In genomic region chr3:48911758-48912157, GRCm38 (mm10) we compare ENCODE assay signal across 22 mouse cellular contexts.
DNase-seq lines count a peak whose midpoint lies in the region; ATAC-seq and TF ChIP-seq lines count a peak whose summit lies in the region.
"Had no signal": no experiment of that assay in that cellular context is flagged by ENCODE, and none has a peak within 500 bp of the region (broad histone marks: within the 10 kb centered on the region; RNA-seq: fewer than 3 reads in every experiment).

No protein-coding gene starts in this region.

- no peak overlapping the region for H3K4me3 ChIP-seq in forebrain, postnatal 0 days (ENCODE audit: low read depth, low read length)
- H3K4me3 ChIP-seq in forebrain, embryonic 14.5 days (ENCODE audit: low read depth, low read length): no peak overlapping the region
- no peak overlapping the region for H3K4me3 ChIP-seq in layer of hippocampus, adult 2 months
- H3K4me3 ChIP-seq in MEL (ENCODE audit: control insufficient read depth in 1 of 2, insufficient read depth in 1 of 2, low read depth in 2 of 2, low read length in 2 of 2): no peak overlapping the region
- no peak overlapping the region for H3K4me3 ChIP-seq in forebrain, embryonic 11.5 days (ENCODE audit: low read depth, low read length)
- H3K4me3 ChIP-seq: forebrain, embryonic 15.5 days; hindbrain, embryonic 13.5 days; stomach, embryonic 15.5 days had no signal

- H3K36me3 ChIP-seq in forebrain, postnatal 0 days (ENCODE audit: insufficient read depth): no peaks in the 10 kb centered on the region
- no peaks in the 10 kb centered on the region for H3K36me3 ChIP-seq in forebrain, embryonic 14.5 days (ENCODE audit: control insufficient read depth, insufficient read depth, low read length)
- no peaks in the 10 kb centered on the region for H3K36me3 ChIP-seq in MEL (ENCODE audit: control insufficient read depth in 1 of 2, insufficient read depth in 2 of 2, low read length in 2 of 2)
- no peaks in the 10 kb centered on the region for H3K36me3 ChIP-seq in forebrain, embryonic 11.5 days (ENCODE audit: control insufficient read depth, insufficient read depth, low read length)
- H3K36me3 ChIP-seq: forebrain, embryonic 15.5 days; G1E; hindbrain, embryonic 13.5 days; stomach, embryonic 15.5 days had no signal

- no peak for TF ChIP-seq POLR2A in MEL (IDR thresholded peaks at IDR 0.05; ENCODE audit: control insufficient read depth in 1 of 2, insufficient read depth in 1 of 2, low read depth in 1 of 2, low read length in 2 of 2, poor library complexity in 1 of 2)

- no peak for TF ChIP-seq EP300 in MEL (IDR thresholded peaks at IDR 0.05; ENCODE audit: low read depth in 1 of 2, low read length in 2 of 2)

- DNase-seq in forebrain, postnatal 0 days: no peak
- DNase-seq in forebrain, embryonic 14.5 days (ENCODE audit: low spot score): no peak
- no peak for DNase-seq in layer of hippocampus, adult 2 months (ENCODE audit: low spot score in 2 of 2)
- DNase-seq in layer of hippocampus, postnatal 25 days (ENCODE audit: extremely low spot score in 1 of 2, low spot score in 1 of 2): no peak
- peak; percentile 29 for DNase-seq in MEL (ENCODE audit: low read depth, low spot score)
- peak; percentile 0 for DNase-seq in c-Kit-positive CD71-positive TER-119-negative erythroid progenitor cells, embryonic 14.5 days (ENCODE audit: low read depth)
- no peak for DNase-seq in frontal cortex, postnatal 25 days (ENCODE audit: low spot score in 2 of 2)
- no peak for DNase-seq in forebrain, embryonic 11.5 days (ENCODE audit: low spot score)
- DNase-seq: adrenal gland, postnatal 25 days; cerebellum, adult 9-11 months; heart, adult 18-20 months; heart, postnatal 10 days; kidney, adult 11 months; kidney, postnatal 4 days; liver; lung, adult 18-20 months; spleen, adult 18-20 months had no signal

- no peaks in the 10 kb centered on the region for H3K9me3 ChIP-seq in forebrain, postnatal 0 days (ENCODE audit: low read length)
- no peaks in the 10 kb centered on the region for H3K9me3 ChIP-seq in forebrain, embryonic 14.5 days (replicated peaks; ENCODE audit: control insufficient read depth, low read length)
- no peaks in the 10 kb centered on the region for H3K9me3 ChIP-seq in MEL (replicated peaks; ENCODE audit: insufficient read depth, low read length)
- no peaks in the 10 kb centered on the region for H3K9me3 ChIP-seq in forebrain, embryonic 11.5 days (ENCODE audit: control insufficient read depth, low read length)
- H3K9me3 ChIP-seq: forebrain, embryonic 15.5 days; G1E; hindbrain, embryonic 13.5 days; stomach, embryonic 15.5 days had no signal

- TF ChIP-seq RAD21 in MEL (IDR thresholded peaks at IDR 0.05; ENCODE audit: low read depth, low read length): peak; percentile 16

- H3K27me3 ChIP-seq in forebrain, postnatal 0 days (ENCODE audit: insufficient read depth, low read length): no peaks in the 10 kb centered on the region
- H3K27me3 ChIP-seq in forebrain, embryonic 14.5 days (replicated peaks; ENCODE audit: control insufficient read depth, insufficient read depth, low read length): no peaks in the 10 kb centered on the region
- H3K27me3 ChIP-seq in MEL (ENCODE audit: control insufficient read depth in 1 of 2, insufficient read depth in 2 of 2, low read length in 2 of 2): no peaks in the 10 kb centered on the region
- H3K27me3 ChIP-seq in forebrain, embryonic 11.5 days (ENCODE audit: control insufficient read depth, insufficient read depth, low read length): no peaks in the 10 kb centered on the region
- H3K27me3 ChIP-seq: forebrain, embryonic 15.5 days; hindbrain, embryonic 13.5 days; stomach, embryonic 15.5 days had no signal

- no peak for ATAC-seq in forebrain, postnatal 0 days
- ATAC-seq in forebrain, embryonic 14.5 days: no peak
- no peak for ATAC-seq in forebrain, embryonic 11.5 days (replicated peaks; ENCODE audit: low FRiP score)
- ATAC-seq: forebrain, embryonic 15.5 days; midbrain, embryonic 16.5 days had no signal

- H3K9ac ChIP-seq in forebrain, postnatal 0 days: no peak overlapping the region
- H3K9ac ChIP-seq in forebrain, embryonic 14.5 days (ENCODE audit: low read length): no peak overlapping the region
- no peak overlapping the region for H3K9ac ChIP-seq in MEL (ENCODE audit: control insufficient read depth, low read depth, low read length, poor library complexity, severe bottlenecking)
- no peak overlapping the region for H3K9ac ChIP-seq in forebrain, embryonic 11.5 days (ENCODE audit: low read length)
- H3K9ac ChIP-seq: forebrain, embryonic 15.5 days; hindbrain, embryonic 13.5 days; stomach, embryonic 15.5 days had no signal

- 60% methylated on average over 2 of the region's 2 CpGs for WGBS in forebrain, postnatal 0 days
- 66% methylated on average over 2 of the region's 2 CpGs for WGBS in forebrain, embryonic 14.5 days
- WGBS in forebrain, embryonic 11.5 days: 66% methylated on average over 2 of the region's 2 CpGs

- H3K4me1 ChIP-seq in forebrain, postnatal 0 days (ENCODE audit: insufficient read depth): no peaks in the 10 kb centered on the region
- no peaks in the 10 kb centered on the region for H3K4me1 ChIP-seq in forebrain, embryonic 14.5 days (ENCODE audit: control insufficient read depth, insufficient read depth, low read length)
- H3K4me1 ChIP-seq in MEL (ENCODE audit: control insufficient read depth in 1 of 2, insufficient read depth in 2 of 2, low read length in 2 of 2): no peaks in the 10 kb centered on the region
- H3K4me1 ChIP-seq in forebrain, embryonic 11.5 days (replicated peaks; ENCODE audit: control insufficient read depth, insufficient read depth, low read length): no peaks in the 10 kb centered on the region
- H3K4me1 ChIP-seq: forebrain, embryonic 15.5 days; hindbrain, embryonic 13.5 days; stomach, embryonic 15.5 days had no signal

- TF ChIP-seq CTCF in forebrain, postnatal 0 days (IDR thresholded peaks at IDR 0.05; ENCODE audit: low read depth): peak; percentile 37
- peak; percentile 63 for TF ChIP-seq CTCF in layer of hippocampus, adult 2 months (conservative IDR thresholded peaks at IDR 0.05)
- TF ChIP-seq CTCF in MEL (IDR thresholded peaks at IDR 0.05 in 2 of 3, conservative IDR thresholded peaks at IDR 0.05 in 1 of 3; ENCODE audit: control insufficient read depth in 1 of 3, insufficient read depth in 1 of 3, low read depth in 2 of 3, low read length in 3 of 3, poor library complexity in 1 of 3, severe bottlenecking in 1 of 3): peak; percentile 17 to 50 (median 33); a peak in 3 of 6 replicates

- H3K27ac ChIP-seq in forebrain, postnatal 0 days (ENCODE audit: low read depth, low read length): no peak overlapping the region
- no peak overlapping the region for H3K27ac ChIP-seq in forebrain, embryonic 14.5 days (ENCODE audit: low read depth, low read length)
- no peak overlapping the region for H3K27ac ChIP-seq in layer of hippocampus, adult 2 months
- no peak overlapping the region for H3K27ac ChIP-seq in MEL (ENCODE audit: control insufficient read depth, low read depth, low read length)
- no peak overlapping the region for H3K27ac ChIP-seq in forebrain, embryonic 11.5 days (ENCODE audit: low read depth, low read length)
- H3K27ac ChIP-seq: forebrain, embryonic 15.5 days; hindbrain, embryonic 13.5 days; stomach, embryonic 15.5 days had no signal

- no peak overlapping the region for H3K4me2 ChIP-seq in forebrain, postnatal 0 days (ENCODE audit: low read depth)
- H3K4me2 ChIP-seq in forebrain, embryonic 14.5 days (ENCODE audit: low read length): no peak overlapping the region
- H3K4me2 ChIP-seq in forebrain, embryonic 11.5 days (ENCODE audit: low read depth, low read length, severe bottlenecking): no peak overlapping the region
- H3K4me2 ChIP-seq: forebrain, embryonic 15.5 days; hindbrain, embryonic 13.5 days; stomach, embryonic 15.5 days had no signal

- H3K79me2 ChIP-seq in MEL (ENCODE audit: control insufficient read depth, insufficient read depth, low read length, poor library complexity): no peaks in the 10 kb centered on the region

TF ChIP-seq in MEL, 35 proteins besides CTCF, POLR2A, EP300 and RAD21:
- no peak for TF ChIP-seq MAFK (IDR thresholded peaks at IDR 0.05; ENCODE audit: borderline replicate concordance, low read depth, low read length)
- no peak for TF ChIP-seq TCF12 (IDR thresholded peaks at IDR 0.05; ENCODE audit: low read depth, low read length)
- no peak for TF ChIP-seq MYC (IDR thresholded peaks at IDR 0.05; ENCODE audit: low read depth, low read length)
- TF ChIP-seq E2F4 (IDR thresholded peaks at IDR 0.05; ENCODE audit: borderline replicate concordance, low read depth, low read length): no peak
- TF ChIP-seq GABPA (IDR thresholded peaks at IDR 0.05; ENCODE audit: low read depth, low read length): no peak
- no peak for TF ChIP-seq ETS1 (IDR thresholded peaks at IDR 0.05; ENCODE audit: low read depth, low read length)
- peak; percentile 33 for TF ChIP-seq SMC3 (IDR thresholded peaks at IDR 0.05; ENCODE audit: low read depth, low read length)
- no peak for TF ChIP-seq POLR2AphosphoS2 (IDR thresholded peaks at IDR 0.05; ENCODE audit: low read length)
- no peak for TF ChIP-seq USF1 (IDR thresholded peaks at IDR 0.05; ENCODE audit: low read depth, low read length)
- 0 out of 2 replicates have a peak, but pooled peaks have one; percentile 9 for TF ChIP-seq ZC3H11A (IDR thresholded peaks at IDR 0.05; ENCODE audit: low read depth, low read length)

Comparison
In these comparisons a context has a peak if more than half of its experiments do, and no peak if none do; other contexts are left out.
1. DNase-seq: peak in MEL (single experiment) and c-Kit-positive CD71-positive TER-119-negative erythroid progenitor cells, embryonic 14.5 days (single experiment); none in forebrain, postnatal 0 days (single experiment), forebrain, embryonic 14.5 days (single experiment), layer of hippocampus, adult 2 months (0 of 2), layer of hippocampus, postnatal 25 days (0 of 2), frontal cortex, postnatal 25 days (0 of 2) and forebrain, embryonic 11.5 days (single experiment).
2. Peak in every context shown above with its lines, with median percentiles within 50 percentile points of each other: CTCF ChIP-seq.